Mouse (Mus musculus): ENCODE results near the gene Akr1b7. TPM values are rescaled to one million over a fixed set of nuclear protein-coding genes. Genes with fewer than 3 reads are reported as not detected.

Akr1b7 gene
- polyA plus RNA-seq, 1 experiment from 2014 or later: 0.44 TPM

DNA sequence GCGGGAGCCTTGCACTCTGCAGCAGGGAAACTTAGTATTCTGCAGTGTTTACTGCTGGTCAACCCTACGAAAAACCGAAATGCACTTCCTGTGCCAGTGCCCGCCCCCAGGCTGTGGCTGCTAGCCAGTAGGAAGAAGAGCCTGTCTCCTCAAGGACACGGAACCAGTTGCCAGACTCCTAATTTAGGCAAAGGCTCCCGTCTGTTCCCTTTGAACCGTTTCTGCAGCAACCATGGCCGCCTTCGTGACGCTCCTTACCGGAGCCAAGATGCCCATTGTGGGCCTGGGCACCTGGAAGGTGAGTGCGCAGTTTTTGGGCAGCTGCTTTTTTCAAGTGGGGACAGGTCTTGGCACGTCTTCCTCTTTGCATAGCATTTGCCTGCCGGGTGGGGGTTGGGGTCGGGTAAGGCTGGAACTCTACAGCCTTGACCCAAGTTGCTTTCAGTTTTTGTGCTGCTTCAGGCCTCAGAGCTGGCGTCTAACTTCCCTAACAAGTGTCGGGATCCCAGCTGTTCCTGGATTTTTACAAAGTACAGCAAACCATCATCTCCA, 27.9 kb upstream of the Akr1b7 start, which contains the start of gene Akr1b10:
Akr1b10 (plus strand) TSS at position 109 of the 552 bp plus-strand sequence.
- Histone ChIP-seq H3K27ac (ENCODE audit: low read depth, low read length) (peak within 1 kb of the TSS; percentile 69), H3K36me3 (ENCODE audit: control insufficient read depth, insufficient read depth, low read length) (peaks cover 7% of the 10 kb centered on the region), H3K4me2 (peak within 1 kb of the TSS; percentile 74), H3K4me1 (ENCODE audit: control insufficient read depth, insufficient read depth, low read length) (no peaks in the 10 kb centered on the region), H3K27me3 (ENCODE audit: control insufficient read depth, insufficient read depth, low read length) (no peaks in the 10 kb centered on the region), H3K9ac (ENCODE audit: low read depth, low read length) (peak within 1 kb of the TSS; percentile 74), H3K4me3 (ENCODE audit: low read depth, low read length) (peak within 1 kb of the TSS; percentile 70), H3K9me3 (replicated peaks; ENCODE audit: control insufficient read depth, low read length) (no peaks in the 10 kb centered on the region)
- under 1% methylated on average over 17 of the region's 17 CpGs for WGBS (ENCODE audit: insufficient replicate concordance)
- peak; percentile 76 for ATAC-seq (replicated peaks; ENCODE audit: insufficient number of reproducible peaks, low FRiP score, low TSS enrichment)

DNA sequence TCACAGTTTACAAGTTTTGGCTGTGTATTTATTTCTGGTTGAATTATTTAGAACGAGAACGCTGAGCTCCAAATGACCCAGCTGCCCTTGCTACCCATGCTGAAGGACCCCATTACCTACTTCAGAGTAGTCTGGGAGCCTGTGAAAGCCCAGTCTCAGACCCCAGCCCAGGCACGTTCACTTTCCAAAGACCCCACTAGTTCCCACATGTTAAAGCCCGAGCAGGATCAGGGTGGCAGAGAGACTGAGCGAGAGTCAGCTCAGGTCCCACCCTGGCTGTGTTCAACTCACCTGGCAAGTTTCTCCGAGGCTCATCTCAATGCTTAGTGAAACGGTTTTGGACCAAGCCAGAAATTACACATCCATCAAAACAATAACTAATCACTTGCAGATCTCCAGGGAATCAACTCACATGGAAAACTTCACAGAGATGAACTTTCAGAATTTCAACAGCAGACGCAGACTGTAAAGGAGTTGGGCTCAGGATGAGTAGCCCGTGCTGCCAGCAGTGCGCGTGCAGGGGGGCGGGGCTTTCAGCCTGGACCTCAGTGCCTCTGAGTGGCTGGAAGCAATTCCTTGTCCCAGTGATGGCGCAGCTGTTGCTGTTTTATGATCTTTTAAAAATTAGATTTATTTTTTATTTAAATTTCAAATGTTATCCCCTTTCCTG, 27.3 kb upstream of the Akr1b7 start:
- Histone ChIP-seq H3K4me1 (ENCODE audit: control insufficient read depth, insufficient read depth, low read length) (no peaks in the 10 kb centered on the region), H3K27ac (ENCODE audit: low read depth, low read length) (peak overlapping the region; percentile 69), H3K4me2 (peak overlapping the region; percentile 74), H3K4me3 (ENCODE audit: low read depth, low read length) (peak overlapping the region; percentile 70), H3K27me3 (ENCODE audit: control insufficient read depth, insufficient read depth, low read length) (no peaks in the 10 kb centered on the region), H3K36me3 (ENCODE audit: control insufficient read depth, insufficient read depth, low read length) (peaks cover 12% of the 10 kb centered on the region), H3K9ac (ENCODE audit: low read depth, low read length) (peak overlapping the region; percentile 74), H3K9me3 (replicated peaks; ENCODE audit: control insufficient read depth, low read length) (no peaks in the 10 kb centered on the region)
- ATAC-seq (replicated peaks; ENCODE audit: insufficient number of reproducible peaks, low FRiP score, low TSS enrichment): 0 out of 2 replicates have a peak, but pooled peaks have one; percentile 39
- 2% methylated on average over 13 of the region's 13 CpGs for WGBS (ENCODE audit: insufficient replicate concordance)

DNA sequence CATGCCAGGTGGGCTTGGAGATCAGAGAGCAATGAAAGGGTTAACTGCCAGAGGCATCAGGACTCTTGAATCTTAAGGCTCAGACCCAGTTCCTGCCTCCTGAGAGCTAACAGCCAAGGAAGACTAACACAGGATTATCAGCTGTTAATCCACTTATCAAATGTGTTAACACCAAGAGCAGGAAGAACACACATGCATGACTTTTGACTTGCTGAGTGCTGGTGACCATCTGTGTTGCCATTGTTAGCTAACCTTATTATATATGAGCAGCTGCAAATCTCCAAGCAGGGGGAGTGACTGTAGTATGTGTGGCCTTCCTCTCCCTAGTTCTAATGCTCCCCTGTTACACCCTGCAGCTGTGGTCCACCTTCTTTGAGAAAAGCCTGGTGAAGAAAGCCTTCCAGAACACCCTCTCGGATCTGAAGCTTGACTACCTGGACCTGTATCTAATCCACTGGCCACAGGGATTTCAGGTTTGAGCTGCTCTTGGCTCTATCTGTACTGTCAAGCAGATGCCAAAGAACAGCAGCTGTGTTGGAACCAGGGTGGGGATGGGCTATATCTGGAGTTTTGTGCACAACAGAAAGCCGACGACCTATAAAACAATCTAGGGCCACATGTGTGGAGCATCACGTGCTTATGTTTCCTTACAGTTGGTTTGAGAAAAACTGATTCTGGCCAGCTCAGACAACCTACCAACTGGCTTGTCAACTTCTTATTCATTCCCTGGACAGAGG, 23.5 kb upstream of the Akr1b7 start:
- H3K4me3 ChIP-seq (ENCODE audit: low read depth, low read length): no peak overlapping the region
- 68% methylated on average over 4 of the region's 4 CpGs for WGBS (ENCODE audit: insufficient replicate concordance)
- H3K4me2 ChIP-seq: no peak overlapping the region
- H3K4me1 ChIP-seq (ENCODE audit: control insufficient read depth, insufficient read depth, low read length): no peaks in the 10 kb centered on the region
- H3K9ac ChIP-seq (ENCODE audit: low read depth, low read length): no peak overlapping the region
- H3K9me3 ChIP-seq (replicated peaks; ENCODE audit: control insufficient read depth, low read length): no peaks in the 10 kb centered on the region
- no peak overlapping the region for H3K27ac ChIP-seq (ENCODE audit: low read depth, low read length)
- no peak for ATAC-seq (replicated peaks; ENCODE audit: insufficient number of reproducible peaks, low FRiP score, low TSS enrichment)
- H3K36me3 ChIP-seq (ENCODE audit: control insufficient read depth, insufficient read depth, low read length): peaks cover 25% of the 10 kb centered on the region
- H3K27me3 ChIP-seq (ENCODE audit: control insufficient read depth, insufficient read depth, low read length): no peaks in the 10 kb centered on the region

DNA sequence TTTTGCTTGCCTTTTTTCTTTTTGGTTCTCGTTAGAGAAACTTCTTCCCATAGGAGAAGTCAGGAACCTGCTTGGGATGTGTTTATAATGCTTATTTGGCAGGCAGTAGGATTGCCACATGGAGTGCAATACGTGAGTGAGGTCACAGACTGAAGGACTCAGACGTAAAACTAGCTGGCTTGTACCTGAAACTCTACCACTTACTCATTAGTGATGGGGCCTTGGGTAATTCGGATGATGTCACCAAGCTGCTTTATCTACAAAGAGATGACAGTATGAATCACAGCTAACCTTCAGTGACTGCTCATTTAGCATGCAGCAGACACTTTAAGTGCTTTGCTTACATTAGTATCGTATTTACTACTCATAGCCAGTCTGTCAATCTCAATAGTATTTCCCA, 16.2 kb upstream of the Akr1b7 start:
- Histone ChIP-seq H3K27me3 (ENCODE audit: control insufficient read depth, insufficient read depth, low read length) (no peaks in the 10 kb centered on the region), H3K9me3 (replicated peaks; ENCODE audit: control insufficient read depth, low read length) (no peaks in the 10 kb centered on the region), H3K36me3 (ENCODE audit: control insufficient read depth, insufficient read depth, low read length) (peaks cover 11% of the 10 kb centered on the region), H3K27ac (ENCODE audit: low read depth, low read length) (no peak overlapping the region), H3K4me3 (ENCODE audit: low read depth, low read length) (no peak overlapping the region), H3K9ac (ENCODE audit: low read depth, low read length) (no peak overlapping the region), H3K4me1 (ENCODE audit: control insufficient read depth, insufficient read depth, low read length) (no peaks in the 10 kb centered on the region), H3K4me2 (no peak overlapping the region)
- no peak for ATAC-seq (replicated peaks; ENCODE audit: insufficient number of reproducible peaks, low FRiP score, low TSS enrichment)
- 75% methylated on average over 5 of the region's 5 CpGs for WGBS (ENCODE audit: insufficient replicate concordance)

DNA sequence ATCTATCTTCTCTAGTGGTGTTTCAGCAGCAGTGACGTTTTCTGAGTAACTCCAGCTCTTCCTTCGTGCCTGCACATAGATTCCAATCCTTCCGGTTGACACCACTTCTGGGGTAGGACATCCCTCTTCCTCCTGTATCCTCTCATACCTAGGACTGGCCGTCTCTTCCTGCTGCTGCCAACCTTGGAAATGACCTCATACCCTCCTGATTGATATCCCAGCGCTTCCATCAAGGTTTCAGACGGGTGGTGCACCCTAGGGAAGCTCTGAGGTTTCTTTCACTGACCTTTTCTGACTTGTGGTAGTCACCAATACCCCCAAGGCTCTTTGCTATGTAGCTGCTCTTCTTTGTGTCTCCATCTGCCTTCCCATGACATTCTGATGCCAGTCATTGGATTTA, 13.7 kb upstream of the Akr1b7 start:
- WGBS (ENCODE audit: insufficient replicate concordance): 81% methylated on average over 6 of the region's 6 CpGs
- no peak for ATAC-seq (replicated peaks; ENCODE audit: insufficient number of reproducible peaks, low FRiP score, low TSS enrichment)
- no peaks in the 10 kb centered on the region for H3K27me3 ChIP-seq (ENCODE audit: control insufficient read depth, insufficient read depth, low read length)
- peaks cover 4% of the 10 kb centered on the region; the same call in 1 of the 2 replicates for H3K36me3 ChIP-seq (ENCODE audit: control insufficient read depth, insufficient read depth, low read length)
- H3K9me3 ChIP-seq (replicated peaks; ENCODE audit: control insufficient read depth, low read length): no peaks in the 10 kb centered on the region
- H3K4me1 ChIP-seq (ENCODE audit: control insufficient read depth, insufficient read depth, low read length): no peaks in the 10 kb centered on the region
- H3K4me2 ChIP-seq: no peak overlapping the region
- H3K9ac ChIP-seq (ENCODE audit: low read depth, low read length): no peak overlapping the region
- H3K4me3 ChIP-seq (ENCODE audit: low read depth, low read length): no peak overlapping the region
- H3K27ac ChIP-seq (ENCODE audit: low read depth, low read length): no peak overlapping the region

DNA sequence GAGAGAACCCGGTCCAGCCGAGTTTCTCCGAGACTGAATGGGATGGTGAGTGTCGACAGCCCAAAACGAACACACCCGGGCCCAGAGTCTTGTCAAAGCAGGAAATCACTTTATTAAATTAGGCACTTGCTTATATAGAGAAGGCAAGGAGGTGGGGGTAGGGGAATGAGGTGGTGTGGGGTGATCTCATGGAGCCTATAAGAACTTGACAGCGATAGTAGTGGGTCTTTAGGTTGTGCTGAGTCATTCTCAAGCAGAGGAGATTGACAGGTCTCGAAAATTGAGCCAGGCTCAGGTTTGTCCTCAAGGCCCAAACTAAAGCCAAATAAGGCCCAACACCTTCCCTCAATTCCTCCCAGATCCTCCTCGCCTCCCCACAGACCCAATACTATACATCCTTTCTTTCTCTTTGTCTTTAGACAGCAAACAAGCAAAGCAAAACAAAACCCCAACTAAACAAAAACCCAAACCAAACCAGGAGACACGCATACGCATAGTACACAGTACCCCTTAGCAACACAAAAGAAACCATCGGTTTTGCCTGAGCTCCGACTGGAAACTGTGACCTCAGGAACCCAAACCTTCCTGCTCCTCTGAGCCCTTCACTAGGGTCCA, 12.4 kb upstream of the Akr1b7 start:
- Histone ChIP-seq H3K27me3 (ENCODE audit: control insufficient read depth, insufficient read depth, low read length) (no peaks in the 10 kb centered on the region), H3K9me3 (replicated peaks; ENCODE audit: control insufficient read depth, low read length) (no peaks in the 10 kb centered on the region), H3K9ac (ENCODE audit: low read depth, low read length) (no peak overlapping the region), H3K4me3 (ENCODE audit: low read depth, low read length) (no peak overlapping the region), H3K4me2 (no peak overlapping the region), H3K4me1 (ENCODE audit: control insufficient read depth, insufficient read depth, low read length) (no peaks in the 10 kb centered on the region), H3K27ac (ENCODE audit: low read depth, low read length) (no peak overlapping the region), H3K36me3 (ENCODE audit: control insufficient read depth, insufficient read depth, low read length) (no peaks in the 10 kb centered on the region)
- ATAC-seq (replicated peaks; ENCODE audit: insufficient number of reproducible peaks, low FRiP score, low TSS enrichment): no peak
- WGBS (ENCODE audit: insufficient replicate concordance): 82% methylated on average over 13 of the region's 13 CpGs

DNA sequence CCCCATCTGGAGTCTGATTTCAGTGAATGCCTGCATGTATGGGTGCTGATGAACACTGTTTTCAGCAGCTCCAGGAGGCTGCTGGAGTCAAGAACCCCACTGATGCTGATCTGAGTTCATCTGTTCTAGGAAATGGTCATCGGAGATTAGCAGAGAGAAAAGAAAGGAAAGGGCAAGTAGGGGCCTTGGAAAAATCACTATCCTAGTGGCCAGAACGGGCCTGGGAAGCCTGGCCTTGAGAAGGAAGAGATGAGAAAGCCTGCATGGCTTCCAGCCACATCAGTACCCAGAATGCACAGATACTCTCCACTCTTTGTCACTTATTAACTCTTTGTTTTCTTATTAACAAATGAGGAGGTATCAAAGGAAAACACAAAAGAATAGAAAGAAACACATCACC, 11.4 kb upstream of the Akr1b7 start:
- Histone ChIP-seq H3K9me3 (replicated peaks; ENCODE audit: control insufficient read depth, low read length) (no peaks in the 10 kb centered on the region), H3K4me3 (ENCODE audit: low read depth, low read length) (no peak overlapping the region), H3K27me3 (ENCODE audit: control insufficient read depth, insufficient read depth, low read length) (no peaks in the 10 kb centered on the region), H3K4me1 (ENCODE audit: control insufficient read depth, insufficient read depth, low read length) (no peaks in the 10 kb centered on the region), H3K9ac (ENCODE audit: low read depth, low read length) (no peak overlapping the region), H3K4me2 (no peak overlapping the region), H3K27ac (ENCODE audit: low read depth, low read length) (no peak overlapping the region), H3K36me3 (ENCODE audit: control insufficient read depth, insufficient read depth, low read length) (no peaks in the 10 kb centered on the region)
- no peak for ATAC-seq (replicated peaks; ENCODE audit: insufficient number of reproducible peaks, low FRiP score, low TSS enrichment)
- WGBS (ENCODE audit: insufficient replicate concordance): 68% methylated on average over 2 of the region's 2 CpGs

DNA sequence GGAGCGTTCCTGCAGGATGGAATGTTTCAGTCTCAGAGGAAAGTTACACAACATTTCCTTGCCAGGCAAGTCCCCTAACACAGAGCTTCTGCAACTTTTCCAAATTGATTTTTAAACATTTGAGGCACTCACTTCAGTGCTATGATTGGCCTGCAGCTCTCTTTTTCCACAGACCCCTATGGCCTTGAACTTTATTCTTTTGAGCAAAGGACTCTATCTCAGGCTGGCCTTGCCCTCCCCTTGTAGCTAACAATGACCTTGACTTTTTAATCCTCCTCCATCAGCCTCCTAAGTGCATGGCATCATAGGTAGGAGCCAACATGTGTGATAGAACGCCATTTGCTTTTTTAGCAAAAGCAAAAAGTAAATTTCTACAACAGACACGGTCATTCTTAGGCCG, 5.4 kb upstream of the Akr1b7 start:
- Histone ChIP-seq H3K27me3 (ENCODE audit: control insufficient read depth, insufficient read depth, low read length) (no peaks in the 10 kb centered on the region), H3K27ac (ENCODE audit: low read depth, low read length) (no peak overlapping the region), H3K9me3 (replicated peaks; ENCODE audit: control insufficient read depth, low read length) (no peaks in the 10 kb centered on the region), H3K9ac (ENCODE audit: low read depth, low read length) (no peak overlapping the region), H3K4me2 (no peak overlapping the region), H3K36me3 (ENCODE audit: control insufficient read depth, insufficient read depth, low read length) (no peaks in the 10 kb centered on the region), H3K4me1 (ENCODE audit: control insufficient read depth, insufficient read depth, low read length) (no peaks in the 10 kb centered on the region), H3K4me3 (ENCODE audit: low read depth, low read length) (no peak overlapping the region)
- ATAC-seq (replicated peaks; ENCODE audit: insufficient number of reproducible peaks, low FRiP score, low TSS enrichment): no peak
- 84% methylated on average over 4 of the region's 4 CpGs for WGBS (ENCODE audit: insufficient replicate concordance)

All from heart, embryonic 11.5 days (tissue).